Mouse (Mus musculus): Measurements from ENCODE around the gene Armc5. TPM values are rescaled to one million over a fixed set of nuclear protein-coding genes. Genes with fewer than 3 reads are reported as not detected.

Armc5 gene
- polyA plus RNA-seq, 1 experiment from 2014 or later: 8.2 TPM

DNA sequence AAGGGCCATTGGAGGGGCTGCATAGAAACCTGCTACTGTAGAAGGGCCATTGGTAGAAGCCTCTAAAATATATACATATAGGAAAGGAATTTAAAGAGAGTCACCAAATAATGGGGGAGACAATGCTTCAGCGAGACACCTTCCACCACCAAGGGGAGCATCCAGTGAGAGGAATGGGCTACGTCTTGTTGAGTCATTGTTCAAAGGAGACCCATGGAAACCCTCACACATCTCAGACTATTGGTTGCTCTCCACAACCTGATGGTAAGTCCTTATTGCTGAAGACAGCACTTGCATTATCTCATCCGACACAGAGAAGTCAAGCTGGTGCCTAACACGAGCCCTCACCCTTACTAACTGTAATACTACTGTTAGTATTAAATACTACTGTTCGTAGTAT is 18.6 kb downstream of the Armc5 start:
- H3K4me2 ChIP-seq (ENCODE audit: low read length): no peak overlapping the region
- no peak for ATAC-seq (ENCODE audit: insufficient number of reproducible peaks, insufficient read depth, low FRiP score, low read depth)
- H3K36me3 ChIP-seq (ENCODE audit: control insufficient read depth, insufficient read depth, low read length): peaks cover 39% of the 10 kb centered on the region
- H3K9ac ChIP-seq (ENCODE audit: low read length): no peak overlapping the region
- H3K27ac ChIP-seq (replicated peaks in 1 of 2; ENCODE audit: control insufficient read depth in 1 of 2, insufficient read depth in 1 of 2, low read depth in 2 of 2, low read length in 2 of 2): no peak overlapping the region
- H3K4me3 ChIP-seq (ENCODE audit: control insufficient read depth in 1 of 2, insufficient read depth in 1 of 2, low read depth in 1 of 2, low read length in 2 of 2): no peak overlapping the region
- no peaks in the 10 kb centered on the region for H3K27me3 ChIP-seq (ENCODE audit: control insufficient read depth, insufficient read depth, low read length)
- 88% methylated on average over 5 of the region's 5 CpGs for WGBS
- peaks cover 12 to 14% of the 10 kb centered on the region in 2 experiments for H3K4me1 ChIP-seq (ENCODE audit: control insufficient read depth in 2 of 2, insufficient read depth in 2 of 2, low read length in 2 of 2)
- no peaks in the 10 kb centered on the region for H3K9me3 ChIP-seq (ENCODE audit: control insufficient read depth, low read length)

DNA sequence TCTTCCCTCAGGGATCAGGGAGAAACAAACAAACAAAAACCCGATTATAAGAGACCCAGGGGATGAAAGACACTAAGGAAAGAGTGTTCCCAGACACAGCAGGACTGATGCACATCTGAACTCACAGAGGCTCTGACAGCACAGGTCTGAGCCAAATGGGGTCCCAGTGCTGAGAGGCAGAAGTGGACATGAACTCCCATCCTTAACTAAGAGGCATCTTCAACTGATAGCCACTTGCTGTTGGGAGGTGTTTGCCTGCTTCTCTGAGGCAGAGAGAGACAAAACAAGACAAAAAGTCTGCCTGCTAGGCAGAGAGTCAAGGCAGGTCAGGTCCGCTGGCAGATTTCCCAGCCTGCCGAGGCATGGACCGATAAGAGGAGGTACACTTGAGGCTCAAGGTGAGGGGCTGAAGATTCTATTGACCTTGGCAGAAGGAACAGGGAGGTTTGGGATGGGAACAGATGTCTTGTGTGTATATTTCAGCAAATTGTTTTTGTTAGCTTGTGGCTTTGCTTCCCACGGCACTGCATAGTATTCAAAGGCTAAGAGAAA is 19.7 kb downstream of the Armc5 start:
- Histone ChIP-seq H3K9me3 (ENCODE audit: control insufficient read depth, low read length) (no peaks in the 10 kb centered on the region), H3K9ac (ENCODE audit: low read length) (peak overlapping the region; percentile 21), H3K27ac (replicated peaks in 1 of 2; ENCODE audit: control insufficient read depth in 1 of 2, insufficient read depth in 1 of 2, low read depth in 2 of 2, low read length in 2 of 2) (peak overlapping the region in 1 of 2 experiments; percentile 62; a peak in 2 of 4 replicates), H3K27me3 (ENCODE audit: control insufficient read depth, insufficient read depth, low read length) (no peaks in the 10 kb centered on the region), H3K4me1 (ENCODE audit: control insufficient read depth in 2 of 2, insufficient read depth in 2 of 2, low read length in 2 of 2) (peaks cover 12 to 14% of the 10 kb centered on the region in 2 experiments), H3K36me3 (ENCODE audit: control insufficient read depth, insufficient read depth, low read length) (peaks cover 28% of the 10 kb centered on the region), H3K4me3 (ENCODE audit: control insufficient read depth in 1 of 2, insufficient read depth in 1 of 2, low read depth in 1 of 2, low read length in 2 of 2) (no peak overlapping the region), H3K4me2 (ENCODE audit: low read length) (peak overlapping the region; percentile 32)
- ATAC-seq (ENCODE audit: insufficient number of reproducible peaks, insufficient read depth, low FRiP score, low read depth): 0 out of 2 replicates have a peak, but pooled peaks have one; percentile 40
- 12% methylated on average over 5 of the region's 5 CpGs for whole genome bisulfite sequencing

DNA sequence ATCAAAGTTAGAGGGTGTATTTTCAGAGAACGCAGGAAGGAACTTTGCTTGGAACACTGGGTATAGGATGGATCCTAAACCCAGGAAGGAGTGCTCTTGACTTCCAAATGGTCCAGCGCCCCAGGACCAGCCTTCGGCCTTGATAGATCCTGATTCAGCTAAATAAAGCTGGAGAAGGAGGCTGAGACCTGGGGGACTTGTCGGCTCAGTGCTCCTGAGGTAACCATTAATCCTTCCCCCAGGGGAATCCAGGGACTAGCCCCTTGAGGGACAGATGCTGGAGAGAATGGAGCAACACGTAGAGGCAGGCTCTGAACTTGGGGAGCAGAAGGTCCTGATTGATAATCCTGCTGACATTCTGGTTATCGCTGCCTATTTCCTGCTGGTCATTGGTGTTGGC is 28.3 kb downstream of the Armc5 start, which contains the start of gene Slc5a2:
Slc5a2 (plus strand) TSS at position 247 of the 400 bp plus-strand sequence.
- peaks cover 0 to 4% of the 10 kb centered on the region in 2 experiments; a peak in 2 of 4 replicates for H3K4me1 ChIP-seq (ENCODE audit: control insufficient read depth in 2 of 2, insufficient read depth in 2 of 2, low read length in 2 of 2)
- no peak within 1 kb of the TSS for H3K9ac ChIP-seq (ENCODE audit: low read length)
- H3K4me3 ChIP-seq (ENCODE audit: control insufficient read depth in 1 of 2, insufficient read depth in 1 of 2, low read depth in 1 of 2, low read length in 2 of 2): no peak within 1 kb of the TSS
- no peaks in the 10 kb centered on the region for H3K9me3 ChIP-seq (ENCODE audit: control insufficient read depth, low read length)
- no peaks in the 10 kb centered on the region for H3K36me3 ChIP-seq (ENCODE audit: control insufficient read depth, insufficient read depth, low read length)
- no peak within 1 kb of the TSS for H3K27ac ChIP-seq (replicated peaks in 1 of 2; ENCODE audit: control insufficient read depth in 1 of 2, insufficient read depth in 1 of 2, low read depth in 2 of 2, low read length in 2 of 2)
- no peaks in the 10 kb centered on the region for H3K27me3 ChIP-seq (ENCODE audit: control insufficient read depth, insufficient read depth, low read length)
- ATAC-seq (ENCODE audit: insufficient number of reproducible peaks, insufficient read depth, low FRiP score, low read depth): no peak
- WGBS: 83% methylated on average over 6 of the region's 6 CpGs
- no peak within 1 kb of the TSS for H3K4me2 ChIP-seq (ENCODE audit: low read length)

DNA sequence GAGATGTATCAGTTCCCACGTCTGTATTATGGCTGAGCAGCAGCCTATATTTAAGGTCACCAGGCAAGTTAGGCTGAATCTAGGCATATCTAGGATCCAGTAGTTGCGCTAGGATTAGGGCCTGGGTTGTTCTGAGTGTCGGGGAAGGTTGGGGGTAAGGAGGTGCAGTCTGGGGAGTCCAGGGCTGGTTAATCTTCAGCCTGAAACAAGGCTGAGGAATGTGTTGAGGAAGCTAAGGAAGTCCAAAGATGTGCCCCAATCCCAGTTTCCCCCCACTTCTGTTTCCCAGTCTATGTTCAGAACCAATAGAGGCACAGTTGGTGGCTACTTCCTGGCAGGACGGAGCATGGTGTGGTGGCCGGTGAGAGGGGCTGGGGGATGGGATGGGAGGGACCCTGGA is 28.9 kb downstream of the Armc5 start:
- H3K36me3 ChIP-seq (ENCODE audit: control insufficient read depth, insufficient read depth, low read length): no peaks in the 10 kb centered on the region
- no peak overlapping the region for H3K4me3 ChIP-seq (ENCODE audit: control insufficient read depth in 1 of 2, insufficient read depth in 1 of 2, low read depth in 1 of 2, low read length in 2 of 2)
- H3K27me3 ChIP-seq (ENCODE audit: control insufficient read depth, insufficient read depth, low read length): no peaks in the 10 kb centered on the region
- no peak overlapping the region for H3K27ac ChIP-seq (replicated peaks in 1 of 2; ENCODE audit: control insufficient read depth in 1 of 2, insufficient read depth in 1 of 2, low read depth in 2 of 2, low read length in 2 of 2)
- H3K4me1 ChIP-seq (ENCODE audit: control insufficient read depth in 2 of 2, insufficient read depth in 2 of 2, low read length in 2 of 2): peaks cover 0 to 7% of the 10 kb centered on the region in 2 experiments; a peak in 3 of 4 replicates
- 75% methylated on average over 5 of the region's 5 CpGs for WGBS
- H3K9me3 ChIP-seq (ENCODE audit: control insufficient read depth, low read length): no peaks in the 10 kb centered on the region
- no peak for ATAC-seq (ENCODE audit: insufficient number of reproducible peaks, insufficient read depth, low FRiP score, low read depth)
- no peak overlapping the region for H3K9ac ChIP-seq (ENCODE audit: low read length)
- no peak overlapping the region for H3K4me2 ChIP-seq (ENCODE audit: low read length)

DNA sequence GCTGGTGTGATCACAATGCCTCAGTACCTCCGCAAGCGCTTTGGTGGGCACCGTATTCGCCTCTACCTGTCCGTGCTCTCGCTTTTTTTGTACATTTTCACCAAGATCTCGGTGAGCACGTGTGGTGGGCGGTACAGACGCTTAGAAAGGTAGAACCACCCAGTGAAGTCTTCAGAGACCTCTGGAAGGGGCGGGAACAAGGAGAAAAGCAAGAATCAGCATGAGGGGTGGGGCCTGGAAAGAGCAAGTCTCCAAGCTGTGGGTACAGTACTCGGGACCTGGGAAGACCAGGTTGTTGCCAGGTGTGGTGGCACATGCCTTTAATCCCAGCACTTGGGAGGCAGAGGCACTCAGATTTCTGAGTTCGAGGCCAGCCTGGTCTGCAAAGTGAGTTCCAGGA is 30.2 kb downstream of the Armc5 start:
- H3K36me3 ChIP-seq (ENCODE audit: control insufficient read depth, insufficient read depth, low read length): peaks cover 12% of the 10 kb centered on the region
- no peaks in the 10 kb centered on the region for H3K9me3 ChIP-seq (ENCODE audit: control insufficient read depth, low read length)
- H3K4me2 ChIP-seq (ENCODE audit: low read length): no peak overlapping the region
- H3K27me3 ChIP-seq (ENCODE audit: control insufficient read depth, insufficient read depth, low read length): no peaks in the 10 kb centered on the region
- H3K9ac ChIP-seq (ENCODE audit: low read length): no peak overlapping the region
- ATAC-seq (ENCODE audit: insufficient number of reproducible peaks, insufficient read depth, low FRiP score, low read depth): no peak
- H3K27ac ChIP-seq (replicated peaks in 1 of 2; ENCODE audit: control insufficient read depth in 1 of 2, insufficient read depth in 1 of 2, low read depth in 2 of 2, low read length in 2 of 2): no peak overlapping the region
- H3K4me1 ChIP-seq (ENCODE audit: control insufficient read depth in 2 of 2, insufficient read depth in 2 of 2, low read length in 2 of 2): peaks cover 0 to 7% of the 10 kb centered on the region in 2 experiments; a peak in 3 of 4 replicates
- H3K4me3 ChIP-seq (ENCODE audit: control insufficient read depth in 1 of 2, insufficient read depth in 1 of 2, low read depth in 1 of 2, low read length in 2 of 2): no peak overlapping the region
- WGBS: 61% methylated on average over 13 of the region's 13 CpGs

DNA sequence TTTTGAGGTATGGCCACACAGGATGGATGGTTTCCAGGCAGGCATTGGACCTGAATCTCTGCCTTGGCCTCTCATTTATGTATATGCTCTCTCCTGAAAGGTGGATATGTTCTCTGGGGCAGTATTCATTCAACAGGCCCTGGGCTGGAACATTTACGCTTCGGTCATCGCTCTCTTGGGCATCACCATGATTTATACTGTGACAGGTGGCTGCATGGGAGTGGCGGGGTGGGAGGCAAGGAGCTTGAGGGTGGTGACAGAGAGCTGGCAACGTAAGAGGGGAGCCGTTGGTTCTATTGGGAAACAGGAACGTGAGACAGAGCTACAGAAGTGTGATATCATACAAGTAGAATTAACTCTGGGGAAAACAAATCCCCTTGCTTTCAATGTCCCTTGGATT is 30.7 kb downstream of the Armc5 start:
- 76% methylated on average over 7 of the region's 7 CpGs for whole genome bisulfite sequencing
- no peak overlapping the region for H3K9ac ChIP-seq (ENCODE audit: low read length)
- no peak for ATAC-seq (ENCODE audit: insufficient number of reproducible peaks, insufficient read depth, low FRiP score, low read depth)
- H3K27ac ChIP-seq (replicated peaks in 1 of 2; ENCODE audit: control insufficient read depth in 1 of 2, insufficient read depth in 1 of 2, low read depth in 2 of 2, low read length in 2 of 2): no peak overlapping the region
- H3K36me3 ChIP-seq (ENCODE audit: control insufficient read depth, insufficient read depth, low read length): peaks cover 15% of the 10 kb centered on the region
- H3K9me3 ChIP-seq (ENCODE audit: control insufficient read depth, low read length): no peaks in the 10 kb centered on the region
- no peak overlapping the region for H3K4me2 ChIP-seq (ENCODE audit: low read length)
- peaks cover 0 to 7% of the 10 kb centered on the region in 2 experiments; a peak in 3 of 4 replicates for H3K4me1 ChIP-seq (ENCODE audit: control insufficient read depth in 2 of 2, insufficient read depth in 2 of 2, low read length in 2 of 2)
- no peak overlapping the region for H3K4me3 ChIP-seq (ENCODE audit: control insufficient read depth in 1 of 2, insufficient read depth in 1 of 2, low read depth in 1 of 2, low read length in 2 of 2)
- H3K27me3 ChIP-seq (ENCODE audit: control insufficient read depth, insufficient read depth, low read length): no peaks in the 10 kb centered on the region

DNA sequence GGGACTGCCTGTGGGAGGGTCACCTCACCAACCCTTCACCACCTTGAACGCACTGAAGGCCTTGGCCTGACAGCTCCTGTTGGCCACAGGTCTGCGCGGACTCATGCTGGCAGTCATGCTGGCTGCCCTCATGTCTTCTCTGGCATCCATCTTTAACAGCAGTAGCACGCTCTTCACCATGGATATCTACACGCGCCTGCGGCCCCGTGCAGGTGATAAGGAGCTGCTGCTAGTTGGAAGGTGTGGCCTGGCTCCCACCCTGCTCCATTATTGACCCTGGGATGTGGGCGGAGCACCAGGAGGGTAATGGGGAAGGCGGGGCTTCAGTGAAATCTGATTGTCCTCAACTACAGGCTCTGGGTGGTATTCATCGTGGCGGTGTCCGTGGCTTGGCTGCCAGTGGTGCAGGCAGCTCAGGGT is 33.3 kb downstream of the Armc5 start:
- 25% methylated on average over 13 of the region's 13 CpGs for WGBS
- peaks cover 41% of the 10 kb centered on the region for H3K36me3 ChIP-seq (ENCODE audit: control insufficient read depth, insufficient read depth, low read length)
- no peak overlapping the region for H3K27ac ChIP-seq (replicated peaks in 1 of 2; ENCODE audit: control insufficient read depth in 1 of 2, insufficient read depth in 1 of 2, low read depth in 2 of 2, low read length in 2 of 2)
- peak; percentile 53; the same call in 1 of the 2 replicates for ATAC-seq (ENCODE audit: insufficient number of reproducible peaks, insufficient read depth, low FRiP score, low read depth)
- peaks cover 0 to 7% of the 10 kb centered on the region in 2 experiments; a peak in 3 of 4 replicates for H3K4me1 ChIP-seq (ENCODE audit: control insufficient read depth in 2 of 2, insufficient read depth in 2 of 2, low read length in 2 of 2)
- no peak overlapping the region for H3K4me3 ChIP-seq (ENCODE audit: control insufficient read depth in 1 of 2, insufficient read depth in 1 of 2, low read depth in 1 of 2, low read length in 2 of 2)
- H3K9ac ChIP-seq (ENCODE audit: low read length): no peak overlapping the region
- no peaks in the 10 kb centered on the region for H3K9me3 ChIP-seq (ENCODE audit: control insufficient read depth, low read length)
- no peaks in the 10 kb centered on the region for H3K27me3 ChIP-seq (ENCODE audit: control insufficient read depth, insufficient read depth, low read length)
- peak overlapping the region; percentile 30; the same call in 1 of the 2 replicates for H3K4me2 ChIP-seq (ENCODE audit: low read length)

DNA sequence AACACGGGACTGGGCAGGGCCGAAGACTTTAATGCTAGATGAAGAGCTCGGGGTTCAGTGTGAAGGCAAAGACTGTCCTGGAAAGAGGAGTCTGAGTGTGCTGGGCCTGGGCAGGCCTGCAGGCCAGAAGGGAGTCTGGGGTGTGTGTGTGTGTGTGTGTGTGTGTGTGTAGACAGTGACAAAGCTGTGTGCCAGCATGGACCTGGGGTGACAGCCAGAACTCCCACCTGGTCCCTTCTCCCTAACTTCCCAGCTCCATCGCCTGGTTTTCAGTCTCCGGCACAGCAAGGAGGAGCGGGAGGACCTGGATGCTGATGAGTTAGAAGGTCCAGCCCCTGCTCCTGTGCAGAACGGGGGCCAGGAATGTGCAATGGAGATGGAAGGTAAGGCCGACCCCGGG is 34.4 kb downstream of the Armc5 start:
- ATAC-seq (ENCODE audit: insufficient number of reproducible peaks, insufficient read depth, low FRiP score, low read depth): no peak
- 93% methylated on average over 9 of the region's 9 CpGs for WGBS
- Histone ChIP-seq H3K4me2 (ENCODE audit: low read length) (no peak overlapping the region), H3K4me1 (ENCODE audit: control insufficient read depth in 2 of 2, insufficient read depth in 2 of 2, low read length in 2 of 2) (peaks cover 0 to 7% of the 10 kb centered on the region in 2 experiments; a peak in 3 of 4 replicates), H3K4me3 (ENCODE audit: control insufficient read depth in 1 of 2, insufficient read depth in 1 of 2, low read depth in 1 of 2, low read length in 2 of 2) (no peak overlapping the region), H3K9me3 (ENCODE audit: control insufficient read depth, low read length) (no peaks in the 10 kb centered on the region), H3K9ac (ENCODE audit: low read length) (no peak overlapping the region), H3K27ac (replicated peaks in 1 of 2; ENCODE audit: control insufficient read depth in 1 of 2, insufficient read depth in 1 of 2, low read depth in 2 of 2, low read length in 2 of 2) (no peak overlapping the region), H3K36me3 (ENCODE audit: control insufficient read depth, insufficient read depth, low read length) (peaks cover 51% of the 10 kb centered on the region), H3K27me3 (ENCODE audit: control insufficient read depth, insufficient read depth, low read length) (no peaks in the 10 kb centered on the region)
